Mouse (Mus musculus) stomach, embryonic 16.5 days (tissue): ENCODE data around the gene Pom121. TPM values are rescaled to one million over a fixed set of nuclear protein-coding genes. Genes with fewer than 3 reads are reported as not detected.
A peak's percentile ranks its signal among the peaks of the same experiment; 100 is the strongest.

Experiments used
- ATAC-seq: fragments of 200-750 bp; cut with Nextera tagmentation; 2 replicates; pipeline ENCODE4 v1.8.0; 2017; ENCODE audit warnings: moderate number of reproducible peaks, moderate TSS enrichment; ENCODE audit not compliant: insufficient read depth, low FRiP score
- H3K27ac ChIP-seq: fragments of 300-500 bp; sonication (generic); 2 replicates; pipeline ENCODE4 v1.5.1; 2014; ENCODE audit warnings: low read length
- H3K27me3 ChIP-seq: fragments of 300-500 bp; sonication (generic); 2 replicates; pipeline ENCODE4 v1.6.1; 2014; ENCODE audit warnings: low read length, control low read depth, mixed read lengths; ENCODE audit not compliant: control insufficient read depth, insufficient read depth
- H3K36me3 ChIP-seq: fragments of 300-500 bp; sonication (generic); 2 replicates; pipeline ENCODE4 v1.6.1; 2014; ENCODE audit warnings: low read length; ENCODE audit not compliant: control insufficient read depth, insufficient read depth
- H3K4me1 ChIP-seq: fragments of 300-500 bp; sonication (generic); 2 replicates; pipeline ENCODE4 v1.6.1; 2014; ENCODE audit warnings: low read length, control low read depth, mixed read lengths; ENCODE audit not compliant: control insufficient read depth, insufficient read depth
- H3K4me2 ChIP-seq: fragments of 300-500 bp; sonication (generic); 2 replicates; pipeline ENCODE4 v1.6.1; 2014; ENCODE audit warnings: low read depth, low read length, mixed read lengths
- H3K4me3 ChIP-seq: fragments of 300-500 bp; sonication (generic); replicated peaks from 2 replicates; pipeline ENCODE4 v1.5.1; 2014; ENCODE audit warnings: mild to moderate bottlenecking, low read length
- H3K9ac ChIP-seq: fragments of 300-500 bp; sonication (generic); 2 replicates; pipeline ENCODE4 v1.6.1; 2014; ENCODE audit warnings: low read length
- H3K9me3 ChIP-seq: fragments of 300-500 bp; sonication (generic); replicated peaks from 2 replicates; pipeline ENCODE4 v1.6.1; 2016; ENCODE audit warnings: low read length, control low read depth; ENCODE audit not compliant: control insufficient read depth
- WGBS: fragments of 180-500 bp; shearing (Covaris S2); extraction: QIAGEN DNeasy Blood & Tissue Kit; methylation state at CpG from one replicate; pipeline ENCODE4 v1.1.7; 2014; 5-methylcytosine and 5-hydroxymethylcytosine counted together
- polyA plus RNA-seq: library from polyadenylated mRNA; unstranded; fragments of >200 nt; fragmentation: Nextera tagmentation; extraction: Ambion mirVana; gene quantifications from 2 replicates; pipeline ENCODE4 v1.2.1, GENCODE M21; 2015

Gene Pom121
- polyA plus RNA-seq: 7.7 and 8.7 TPM in 2 replicates

DNA sequence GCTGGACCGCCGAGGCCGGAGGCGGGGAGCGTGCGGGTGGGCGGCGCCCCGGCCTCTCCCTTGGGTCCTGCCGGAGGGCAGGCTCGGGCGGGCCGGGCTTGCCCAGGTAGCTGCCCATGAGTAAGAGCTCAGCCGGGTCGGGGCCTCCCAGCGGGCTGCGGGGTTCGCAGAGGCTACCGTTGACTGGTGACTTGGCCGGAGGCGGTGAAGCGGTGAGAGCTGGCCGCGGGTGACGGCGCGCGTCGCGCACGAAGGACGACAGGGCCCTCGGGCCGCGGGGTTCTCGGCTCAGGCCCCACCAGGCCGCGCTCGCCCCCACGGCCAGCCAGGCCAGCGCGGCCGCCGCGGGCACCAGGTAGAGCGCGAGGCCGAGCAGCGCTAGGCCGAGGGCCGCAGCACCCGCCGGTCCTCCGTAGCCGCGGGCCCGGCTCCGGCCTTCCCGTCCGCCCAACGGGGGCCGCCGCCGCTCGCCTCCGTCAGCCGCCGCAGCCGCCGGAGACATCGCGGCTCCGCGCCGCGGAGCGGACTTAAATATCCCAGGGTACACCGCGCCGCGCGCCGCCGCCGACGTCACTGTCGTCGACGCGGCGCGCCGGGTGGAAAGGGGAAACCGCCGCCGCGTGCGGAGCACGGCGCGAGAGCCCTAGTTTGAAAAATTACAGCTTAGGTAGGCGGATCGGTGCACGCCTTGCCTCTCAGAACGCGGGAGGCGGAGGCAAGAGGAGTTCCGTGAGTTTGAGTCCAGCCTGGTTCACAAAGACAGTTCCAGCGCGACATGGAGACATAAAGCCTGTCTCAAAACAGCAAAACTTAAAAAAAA, at the start of gene Pom121:
Pom121 (minus strand) TSS at position 543 of the 820 bp plus-strand sequence.
- peak; percentile 93 for ATAC-seq
- H3K27ac ChIP-seq: peak within 1 kb of the TSS; percentile 86
- H3K9ac ChIP-seq: peak within 1 kb of the TSS; percentile 98
- no peaks in the 10 kb centered on the region for H3K9me3 ChIP-seq
- peaks cover 10% of the 10 kb centered on the region for H3K4me1 ChIP-seq
- under 1% methylated on average over 104 of the region's 110 CpGs for WGBS
- H3K27me3 ChIP-seq: no peaks in the 10 kb centered on the region
- H3K36me3 ChIP-seq: peaks cover 18% of the 10 kb centered on the region
- peak within 1 kb of the TSS; percentile 83 for H3K4me3 ChIP-seq
- H3K4me2 ChIP-seq: peak within 1 kb of the TSS; percentile 73

DNA sequence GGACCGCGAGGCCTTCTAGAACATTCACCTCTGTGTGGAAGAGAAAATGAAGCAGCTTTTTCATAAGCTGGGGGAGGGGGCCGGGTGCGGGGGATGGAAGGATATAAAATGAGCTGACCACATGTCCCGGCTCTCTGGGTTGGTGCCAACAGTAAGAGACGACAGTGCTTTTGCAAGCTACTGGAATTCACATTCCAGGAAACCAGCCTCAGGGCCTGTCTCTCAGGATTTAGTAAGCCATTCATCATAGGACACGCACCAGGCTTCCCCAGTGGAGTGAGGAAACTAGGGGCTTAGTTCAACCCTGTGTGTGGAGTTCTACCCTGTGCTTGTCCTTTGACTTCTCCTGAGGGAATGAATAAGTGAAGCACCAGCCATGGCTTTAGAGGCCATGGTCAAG, 48.1 kb upstream of the Pom121 start:
- Histone ChIP-seq H3K9ac (no peak overlapping the region), H3K36me3 (0 out of 2 replicates have a peak, but pooled peaks cover 4% of the 10 kb centered on the region), H3K9me3 (no peaks in the 10 kb centered on the region), H3K4me1 (no peaks in the 10 kb centered on the region), H3K27ac (no peak overlapping the region), H3K4me3 (no peak overlapping the region), H3K27me3 (no peaks in the 10 kb centered on the region), H3K4me2 (no peak overlapping the region)
- peak; percentile 50; the same call in 1 of the 2 replicates for ATAC-seq
- 61% methylated on average over 7 of the region's 7 CpGs for WGBS

DNA sequence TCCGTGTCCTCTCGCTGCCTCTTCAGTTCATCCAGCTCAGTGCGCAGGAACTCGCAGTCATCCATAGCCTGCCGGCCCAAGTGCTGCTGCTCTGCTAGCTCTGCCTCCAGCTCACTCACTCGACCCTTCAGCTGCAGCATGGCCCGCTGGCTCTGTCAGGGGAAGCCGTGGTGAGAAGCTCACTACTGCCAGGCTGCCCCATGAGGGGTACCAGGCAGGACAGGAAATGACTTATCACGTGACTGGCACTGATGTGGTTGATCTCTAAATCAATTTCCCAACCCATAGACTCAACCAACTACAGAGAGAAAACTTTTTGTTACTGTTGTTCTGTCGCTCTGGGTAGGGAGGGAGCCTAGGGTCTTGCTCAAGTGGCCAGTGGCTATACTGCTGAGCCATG, 40.7 kb upstream of the Pom121 start:
- no peak overlapping the region for H3K4me2 ChIP-seq
- H3K27me3 ChIP-seq: no peaks in the 10 kb centered on the region
- no peak overlapping the region for H3K27ac ChIP-seq
- no peak for ATAC-seq
- peaks cover 24% of the 10 kb centered on the region for H3K36me3 ChIP-seq
- H3K4me1 ChIP-seq: no peaks in the 10 kb centered on the region
- H3K9ac ChIP-seq: no peak overlapping the region
- H3K4me3 ChIP-seq: no peak overlapping the region
- H3K9me3 ChIP-seq: no peaks in the 10 kb centered on the region
- WGBS: 97% methylated on average over 10 of the region's 10 CpGs

DNA sequence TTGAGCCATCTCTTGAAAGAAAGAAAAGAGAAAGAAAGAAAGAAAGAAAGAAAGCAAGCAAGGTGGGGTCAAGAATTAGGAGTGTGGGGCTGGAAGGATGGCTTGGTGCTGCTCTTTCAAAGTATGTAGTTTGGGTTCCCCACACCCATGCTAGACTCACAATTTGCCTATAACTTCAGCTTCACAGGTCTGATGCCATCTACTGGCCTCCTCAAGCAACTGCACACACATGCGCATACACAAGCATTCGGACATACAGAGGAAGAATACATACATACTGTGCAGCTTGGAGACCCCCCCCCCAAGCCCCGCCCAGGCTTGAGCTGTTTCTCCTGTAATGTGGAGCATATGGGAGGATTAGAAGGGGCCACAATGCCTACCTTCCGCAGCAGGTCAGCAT, 39.5 kb upstream of the Pom121 start:
- no peak for ATAC-seq
- Histone ChIP-seq H3K27me3 (no peaks in the 10 kb centered on the region), H3K9ac (no peak overlapping the region), H3K4me1 (no peaks in the 10 kb centered on the region), H3K4me2 (no peak overlapping the region), H3K27ac (no peak overlapping the region), H3K36me3 (peaks cover 22% of the 10 kb centered on the region), H3K9me3 (no peaks in the 10 kb centered on the region), H3K4me3 (no peak overlapping the region)
- 92% methylated on average over 4 of the region's 4 CpGs for WGBS

DNA sequence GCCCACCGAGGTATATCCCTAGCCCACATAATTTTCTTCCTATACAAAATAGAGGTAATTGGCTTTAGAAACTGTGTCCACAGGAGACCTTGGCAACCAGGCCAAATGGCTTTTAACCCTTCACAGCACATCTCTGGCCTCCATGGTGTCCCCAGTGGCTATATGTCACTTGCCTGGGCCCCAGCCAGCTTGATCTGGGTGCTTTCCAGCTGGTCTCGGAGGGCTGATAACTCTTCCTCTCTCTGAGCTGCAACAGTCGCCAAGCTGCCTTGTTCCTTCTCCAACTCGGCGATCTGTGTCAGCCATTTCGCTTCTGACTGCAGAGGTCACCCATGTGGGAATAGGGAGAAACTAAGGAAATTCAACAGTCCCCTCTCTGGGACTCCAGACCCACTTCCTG, 36.8 kb upstream of the Pom121 start:
- H3K36me3 ChIP-seq: peaks cover 19% of the 10 kb centered on the region
- H3K4me3 ChIP-seq: no peak overlapping the region
- H3K27me3 ChIP-seq: no peaks in the 10 kb centered on the region
- WGBS: 84% methylated on average over 6 of the region's 6 CpGs
- H3K4me1 ChIP-seq: no peaks in the 10 kb centered on the region
- no peak for ATAC-seq
- H3K4me2 ChIP-seq: no peak overlapping the region
- H3K9me3 ChIP-seq: no peaks in the 10 kb centered on the region
- H3K27ac ChIP-seq: no peak overlapping the region
- H3K9ac ChIP-seq: no peak overlapping the region

DNA sequence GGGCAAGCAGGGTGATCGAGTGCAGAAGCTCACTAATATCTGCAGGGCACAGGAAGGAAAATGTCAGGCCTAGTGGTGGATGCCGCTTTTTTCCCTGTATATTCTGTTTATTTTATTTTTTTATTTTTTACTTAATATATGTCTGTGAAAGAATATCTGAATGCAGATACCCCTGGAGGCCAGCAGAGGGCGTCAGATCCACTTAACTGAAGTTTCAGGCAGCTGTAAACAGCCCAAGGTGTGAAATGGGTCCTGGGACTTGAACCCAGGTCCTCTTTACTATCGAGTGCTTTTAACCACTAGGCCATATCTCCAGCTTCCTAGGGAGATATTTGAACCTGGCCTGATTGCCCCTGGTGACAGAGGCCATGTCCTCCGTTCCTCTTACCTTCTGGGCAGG, 34.4 kb upstream of the Pom121 start:
- H3K4me2 ChIP-seq: no peak overlapping the region
- ATAC-seq: no peak
- no peaks in the 10 kb centered on the region for H3K9me3 ChIP-seq
- H3K4me3 ChIP-seq: no peak overlapping the region
- no peaks in the 10 kb centered on the region for H3K4me1 ChIP-seq
- no peak overlapping the region for H3K27ac ChIP-seq
- H3K9ac ChIP-seq: no peak overlapping the region
- peaks cover 12% of the 10 kb centered on the region for H3K36me3 ChIP-seq
- no peaks in the 10 kb centered on the region for H3K27me3 ChIP-seq
- WGBS: 74% methylated on average over 5 of the region's 5 CpGs

DNA sequence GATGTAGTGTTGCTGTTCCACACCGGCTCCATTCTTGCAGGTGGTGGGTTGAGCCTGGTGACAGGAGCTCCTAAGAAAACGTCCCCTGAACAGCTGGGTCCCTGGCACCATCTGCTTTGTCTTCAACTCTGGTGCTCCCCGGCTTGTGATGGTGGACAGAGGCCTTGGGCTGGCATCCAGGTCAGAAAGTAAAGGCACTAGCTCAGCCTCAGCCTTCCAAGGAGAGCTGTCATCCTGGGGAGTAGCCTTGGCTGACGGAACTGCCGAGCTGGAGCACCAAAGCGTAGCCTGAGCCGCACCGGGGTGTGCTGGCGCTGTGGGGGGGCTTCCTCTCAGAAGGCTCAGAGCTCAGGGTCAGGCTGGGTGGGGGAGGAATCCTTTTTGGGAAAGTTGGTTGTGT, 15.9 kb upstream of the Pom121 start:
- WGBS: 91% methylated on average over 9 of the region's 9 CpGs
- no peaks in the 10 kb centered on the region for H3K4me1 ChIP-seq
- H3K9me3 ChIP-seq: no peaks in the 10 kb centered on the region
- no peak overlapping the region for H3K9ac ChIP-seq
- no peak for ATAC-seq
- H3K4me2 ChIP-seq: no peak overlapping the region
- no peak overlapping the region for H3K4me3 ChIP-seq
- no peak overlapping the region for H3K27ac ChIP-seq
- H3K27me3 ChIP-seq: no peaks in the 10 kb centered on the region
- 0 out of 2 replicates have a peak, but pooled peaks cover 5% of the 10 kb centered on the region for H3K36me3 ChIP-seq

DNA sequence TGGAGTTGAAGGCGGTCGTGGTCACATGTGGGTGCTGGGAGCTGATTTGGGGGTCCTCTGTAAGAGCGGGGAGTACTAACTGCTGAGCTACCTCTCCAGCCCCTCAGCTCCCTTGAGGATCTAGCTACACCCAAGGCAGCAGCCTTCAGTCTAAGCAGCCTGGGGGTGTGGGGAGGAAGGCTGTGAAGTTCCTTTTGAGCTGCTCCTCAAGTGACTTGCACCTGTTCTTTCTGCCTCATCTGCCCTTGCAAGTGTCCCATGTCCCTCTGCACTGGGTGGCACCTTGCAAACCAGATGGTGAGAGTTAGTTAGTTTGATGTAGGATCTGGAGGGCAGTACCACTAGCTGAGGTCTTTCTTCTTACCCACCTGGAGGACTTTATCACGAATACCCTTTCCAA, 13.8 kb upstream of the Pom121 start:
- H3K9ac ChIP-seq: no peak overlapping the region
- no peaks in the 10 kb centered on the region for H3K4me1 ChIP-seq
- WGBS: 86% methylated on average over 4 of the region's 4 CpGs
- no peaks in the 10 kb centered on the region for H3K9me3 ChIP-seq
- no peaks in the 10 kb centered on the region for H3K27me3 ChIP-seq
- no peak for ATAC-seq
- H3K27ac ChIP-seq: no peak overlapping the region
- H3K4me2 ChIP-seq: no peak overlapping the region
- no peak overlapping the region for H3K4me3 ChIP-seq
- no peaks in the 10 kb centered on the region for H3K36me3 ChIP-seq

DNA sequence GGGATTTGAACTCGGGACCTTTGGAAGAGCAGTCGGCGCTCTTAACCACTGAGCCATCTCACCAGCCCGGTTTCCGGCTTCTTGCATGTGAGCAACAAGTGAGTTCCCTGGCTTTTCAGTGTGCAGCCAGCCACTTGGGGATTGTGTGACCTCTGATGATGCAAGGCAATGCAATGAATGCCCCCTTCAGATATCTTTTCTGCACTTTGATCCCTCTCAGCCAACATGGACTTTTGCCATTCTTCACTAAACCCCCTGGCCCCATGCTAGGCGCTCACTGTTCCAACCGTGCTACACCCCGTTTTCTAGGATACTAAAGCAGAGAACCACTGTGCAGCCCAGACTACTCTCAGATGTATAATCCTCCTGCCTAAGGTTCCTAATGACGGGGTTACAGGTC, 11.1 kb upstream of the Pom121 start:
- H3K27ac ChIP-seq: no peak overlapping the region
- WGBS: 80% methylated on average over 9 of the region's 9 CpGs

More for the DNA sequence above, 11.1 kb upstream of the Pom121 start:
- ATAC-seq: no peak
- no peaks in the 10 kb centered on the region for H3K4me1 ChIP-seq
- no peak overlapping the region for H3K9ac ChIP-seq
- no peak overlapping the region for H3K4me2 ChIP-seq
- no peak overlapping the region for H3K4me3 ChIP-seq
- no peaks in the 10 kb centered on the region for H3K36me3 ChIP-seq
- no peaks in the 10 kb centered on the region for H3K9me3 ChIP-seq
- no peaks in the 10 kb centered on the region for H3K27me3 ChIP-seq
